Mouse (Mus musculus): ENCODE results near the gene Ets1. TPM values are rescaled to one million over a fixed set of nuclear protein-coding genes. Genes with fewer than 3 reads are reported as not detected.

Ets1 gene
- polyA plus RNA-seq, 1 experiment from 2014 or later: 18.1 TPM

DNA sequence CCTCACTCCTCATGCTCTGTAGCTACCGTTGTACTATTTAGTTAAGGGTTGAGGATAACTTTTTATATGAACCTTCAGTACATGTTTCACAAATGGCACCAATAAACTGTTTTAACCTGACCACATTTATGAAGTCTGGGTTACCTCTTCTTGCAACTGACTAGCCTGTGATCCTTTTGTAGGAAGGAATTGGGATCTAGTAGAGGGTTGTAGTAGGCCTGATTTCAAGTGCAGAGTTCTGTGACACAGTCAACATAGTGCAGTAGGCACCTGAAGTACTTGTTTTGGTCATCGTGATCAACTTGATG is 65.9 kb downstream of the Ets1 start:
- no peaks in the 10 kb centered on the region for H3K36me3 ChIP-seq (replicated peaks; ENCODE audit: insufficient read depth, low read length)
- TF ChIP-seq EP300 (IDR thresholded peaks at IDR 0.05; ENCODE audit: low read depth) (no peak), CTCF (IDR thresholded peaks at IDR 0.05; ENCODE audit: low read depth) (no peak)
- H3K4me1 ChIP-seq (ENCODE audit: insufficient read depth): peaks cover 14% of the 10 kb centered on the region
- WGBS (ENCODE audit: insufficient replicate concordance): 61% methylated on average over 2 of the region's 2 CpGs
- H3K9ac ChIP-seq (replicated peaks): no peak overlapping the region
- no peaks in the 10 kb centered on the region for H3K27me3 ChIP-seq (ENCODE audit: insufficient read depth, low read length)
- H3K4me2 ChIP-seq (ENCODE audit: low read depth, low read length): peak overlapping the region; percentile 45
- ATAC-seq (no peak), DNase-seq (no peak)
- H3K27ac ChIP-seq (ENCODE audit: low read depth): no peak overlapping the region
- no peak overlapping the region for H3K4me3 ChIP-seq (ENCODE audit: low read depth, low read length)
- no peaks in the 10 kb centered on the region for H3K9me3 ChIP-seq (ENCODE audit: low read length)

DNA sequence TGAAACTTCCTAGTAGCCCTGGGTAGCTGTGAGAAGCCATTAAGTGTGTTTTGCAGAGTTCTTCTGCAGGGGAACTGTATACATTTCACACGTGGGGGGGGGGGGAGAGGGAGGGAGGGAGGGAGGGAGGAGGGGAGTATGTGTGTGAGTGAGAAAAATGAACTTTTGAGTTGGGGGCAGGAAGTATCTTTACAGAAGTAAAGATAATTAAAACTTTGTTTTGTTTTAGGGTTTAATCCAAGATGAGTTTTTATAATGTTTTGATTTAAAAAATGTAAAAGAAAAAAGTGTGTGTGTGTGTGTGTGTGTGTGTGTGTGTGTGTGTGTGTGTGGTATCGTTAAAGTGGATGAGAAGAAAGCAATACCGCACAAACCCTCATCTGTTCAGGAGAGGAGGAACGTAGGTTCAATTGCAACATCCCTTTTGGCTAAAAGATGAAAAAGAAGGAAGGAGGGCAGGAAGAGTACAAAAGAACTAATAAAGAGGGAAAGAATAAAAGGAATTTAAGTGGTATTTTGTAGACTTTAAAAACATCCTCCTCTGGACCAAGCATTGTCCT is 66.9 kb downstream of the Ets1 start:
- Histone ChIP-seq H3K36me3 (replicated peaks; ENCODE audit: insufficient read depth, low read length) (no peaks in the 10 kb centered on the region), H3K4me2 (ENCODE audit: low read depth, low read length) (peak overlapping the region; percentile 45), H3K4me1 (ENCODE audit: insufficient read depth) (peaks cover 14% of the 10 kb centered on the region), H3K27ac (ENCODE audit: low read depth) (0 out of 2 replicates have a peak overlapping the region, but pooled peaks have one; percentile 29), H3K4me3 (ENCODE audit: low read depth, low read length) (no peak overlapping the region), H3K9me3 (ENCODE audit: low read length) (no peaks in the 10 kb centered on the region), H3K9ac (replicated peaks) (no peak overlapping the region), H3K27me3 (ENCODE audit: insufficient read depth, low read length) (no peaks in the 10 kb centered on the region)
- DNase-seq (no peak), ATAC-seq (no peak)
- 30% methylated on average over 4 of the region's 4 CpGs for WGBS (ENCODE audit: insufficient replicate concordance)
- TF ChIP-seq EP300 (IDR thresholded peaks at IDR 0.05; ENCODE audit: low read depth): no peak
- no peak for TF ChIP-seq CTCF (IDR thresholded peaks at IDR 0.05; ENCODE audit: low read depth)

DNA sequence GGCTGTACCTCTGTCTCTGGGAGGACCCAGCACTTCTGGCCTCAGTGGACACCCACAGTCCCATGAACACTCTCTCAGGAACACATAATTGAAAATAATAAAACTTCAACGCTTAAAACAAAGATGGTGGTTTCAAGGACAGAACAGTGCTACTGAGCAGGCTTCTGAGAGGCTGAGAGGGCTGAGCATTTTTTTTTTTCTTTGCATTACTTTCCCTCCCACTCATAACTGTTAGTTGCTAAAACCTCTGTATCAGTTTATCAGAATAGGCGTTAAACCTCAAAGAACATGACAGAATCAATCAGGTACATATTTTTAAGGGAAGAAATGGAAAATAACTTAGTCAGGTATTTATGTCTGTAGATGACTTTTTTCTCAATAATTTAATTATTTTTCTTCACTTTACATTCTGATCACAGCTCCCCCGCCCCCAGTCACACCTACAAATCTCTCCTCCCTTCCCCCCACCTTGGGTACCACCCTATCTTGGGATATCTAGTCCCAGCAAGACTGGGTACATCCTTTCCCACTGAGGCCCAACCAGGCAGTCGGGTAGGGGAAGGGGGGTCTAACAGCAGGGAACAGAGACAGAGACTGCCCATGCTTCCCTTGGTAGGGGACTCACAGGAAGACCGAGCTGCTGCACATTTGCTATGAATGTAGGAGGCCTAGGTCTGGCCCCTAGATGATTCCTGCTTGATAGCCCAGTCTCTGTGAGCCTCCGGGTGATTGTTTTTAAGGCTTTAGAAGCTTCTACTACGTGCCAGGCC is 68.1 kb downstream of the Ets1 start:
- no peak for ATAC-seq
- H3K27ac ChIP-seq (ENCODE audit: low read depth): no peak overlapping the region

DNA sequence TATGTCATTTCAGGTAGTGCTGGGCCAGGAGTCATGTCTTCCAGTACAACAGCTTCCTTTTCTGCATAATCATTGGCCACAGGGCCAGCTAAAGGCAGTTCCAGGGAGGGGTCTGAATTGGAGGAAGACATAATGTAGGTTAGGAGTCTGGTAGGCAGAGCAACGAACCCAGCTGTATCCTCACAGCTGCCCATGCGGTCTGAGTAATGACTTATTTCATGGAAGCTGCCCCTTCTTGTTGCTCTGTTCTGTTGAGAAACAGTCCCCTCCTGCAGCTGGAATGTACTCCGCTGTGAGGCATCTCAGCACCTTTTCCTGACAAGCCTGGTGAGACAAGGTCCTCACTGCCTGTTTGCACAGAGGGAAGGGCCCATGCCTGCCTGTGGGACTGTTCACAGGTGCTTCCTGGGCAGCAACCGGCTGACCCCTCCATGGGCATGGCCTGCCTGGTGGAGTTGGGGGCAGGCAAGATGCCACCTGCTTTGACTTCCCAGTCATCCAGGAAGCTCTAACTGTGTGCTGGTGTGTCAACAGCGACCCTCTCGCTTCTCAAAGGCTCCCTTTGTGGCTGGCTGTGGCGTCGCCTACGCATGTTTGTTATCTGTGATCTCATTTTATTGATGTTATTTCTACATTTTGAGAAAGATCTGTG is 69.9 kb downstream of the Ets1 start:
- Histone ChIP-seq H3K36me3 (replicated peaks; ENCODE audit: insufficient read depth, low read length) (no peaks in the 10 kb centered on the region; the same call in 1 of the 2 replicates), H3K4me1 (ENCODE audit: insufficient read depth) (peaks cover 32% of the 10 kb centered on the region), H3K9me3 (ENCODE audit: low read length) (no peaks in the 10 kb centered on the region), H3K9ac (replicated peaks) (no peak overlapping the region; the same call in 1 of the 2 replicates), H3K27ac (ENCODE audit: low read depth) (peak overlapping the region; percentile 32; the same call in 1 of the 2 replicates), H3K27me3 (ENCODE audit: insufficient read depth, low read length) (no peaks in the 10 kb centered on the region), H3K4me2 (ENCODE audit: low read depth, low read length) (no peak overlapping the region), H3K4me3 (ENCODE audit: low read depth, low read length) (no peak overlapping the region)
- WGBS (ENCODE audit: insufficient replicate concordance): 41% methylated on average over 9 of the region's 9 CpGs
- ATAC-seq (peak; percentile 62), DNase-seq (no peak)
- TF ChIP-seq EP300 (IDR thresholded peaks at IDR 0.05; ENCODE audit: low read depth): no peak
- TF ChIP-seq CTCF (IDR thresholded peaks at IDR 0.05; ENCODE audit: low read depth): no peak

More for the DNA sequence above, 68.1 kb downstream of the Ets1 start:
- no peaks in the 10 kb centered on the region for H3K27me3 ChIP-seq (ENCODE audit: insufficient read depth, low read length)
- H3K4me3 ChIP-seq (ENCODE audit: low read depth, low read length): no peak overlapping the region
- no peak for DNase-seq
- no peak overlapping the region for H3K9ac ChIP-seq (replicated peaks)
- no peak for TF ChIP-seq CTCF (IDR thresholded peaks at IDR 0.05; ENCODE audit: low read depth)
- TF ChIP-seq EP300 (IDR thresholded peaks at IDR 0.05; ENCODE audit: low read depth): no peak
- 56% methylated on average over 7 of the region's 7 CpGs for WGBS (ENCODE audit: insufficient replicate concordance)
- peaks cover 18% of the 10 kb centered on the region for H3K4me1 ChIP-seq (ENCODE audit: insufficient read depth)
- no peaks in the 10 kb centered on the region; the same call in 1 of the 2 replicates for H3K36me3 ChIP-seq (replicated peaks; ENCODE audit: insufficient read depth, low read length)
- H3K4me2 ChIP-seq (ENCODE audit: low read depth, low read length): peak overlapping the region; percentile 40; the same call in 1 of the 2 replicates
- H3K9me3 ChIP-seq (ENCODE audit: low read length): no peaks in the 10 kb centered on the region

DNA sequence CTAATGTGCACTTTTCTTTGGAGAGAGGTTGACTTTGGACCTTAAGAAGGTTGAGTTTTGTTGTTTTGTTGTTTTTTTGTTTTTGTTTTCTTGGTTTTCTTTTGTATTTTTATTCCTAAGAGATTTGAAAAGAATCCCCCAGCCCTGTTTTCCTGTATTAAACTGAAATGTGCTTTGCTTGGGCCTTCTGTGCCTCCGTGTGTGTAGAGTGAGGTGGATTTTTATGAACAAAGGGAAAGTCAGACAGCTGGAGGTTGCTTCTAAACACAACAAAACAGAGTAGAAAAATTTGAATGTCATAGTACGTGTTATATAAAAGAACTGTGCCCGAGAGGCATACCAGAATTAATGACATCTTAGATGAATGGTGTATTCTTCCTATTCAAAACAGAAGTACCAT is 71.4 kb downstream of the Ets1 start:
- ATAC-seq: no peak
- 58% methylated on average over 3 of the region's 3 CpGs for WGBS (ENCODE audit: insufficient replicate concordance)
- H3K9me3 ChIP-seq (ENCODE audit: low read length): no peaks in the 10 kb centered on the region

DNA sequence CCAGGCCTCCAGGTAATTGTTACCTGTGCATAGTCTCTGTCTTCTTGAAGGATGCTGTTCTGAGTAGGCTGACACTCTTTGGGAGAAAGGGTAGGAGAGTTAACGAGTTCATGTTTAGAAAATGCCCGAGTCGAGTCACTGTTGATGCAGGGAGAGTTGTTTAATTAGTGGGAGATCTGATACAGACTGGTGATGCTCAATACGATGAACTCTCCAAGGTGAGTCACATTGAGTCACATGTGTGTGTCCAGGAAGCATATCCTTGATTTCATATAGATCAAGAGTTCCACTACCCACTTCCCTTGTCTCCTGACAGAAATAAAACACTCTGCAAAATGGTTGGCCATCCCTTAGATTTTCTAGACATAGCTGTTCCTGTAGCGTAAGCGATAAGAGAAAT is 72.5 kb downstream of the Ets1 start:
- Histone ChIP-seq H3K36me3 (replicated peaks; ENCODE audit: insufficient read depth, low read length) (no peaks in the 10 kb centered on the region; the same call in 1 of the 2 replicates), H3K4me2 (ENCODE audit: low read depth, low read length) (no peak overlapping the region), H3K27ac (ENCODE audit: low read depth) (peak overlapping the region; percentile 39; the same call in 1 of the 2 replicates), H3K9ac (replicated peaks) (no peak overlapping the region), H3K4me3 (ENCODE audit: low read depth, low read length) (no peak overlapping the region), H3K4me1 (ENCODE audit: insufficient read depth) (peaks cover 40% of the 10 kb centered on the region), H3K27me3 (ENCODE audit: insufficient read depth, low read length) (no peaks in the 10 kb centered on the region), H3K9me3 (ENCODE audit: low read length) (no peaks in the 10 kb centered on the region)
- WGBS (ENCODE audit: insufficient replicate concordance): 77% methylated on average over 6 of the region's 6 CpGs
- ATAC-seq: no peak
- no peak for TF ChIP-seq CTCF (IDR thresholded peaks at IDR 0.05; ENCODE audit: low read depth)
- no peak for TF ChIP-seq EP300 (IDR thresholded peaks at IDR 0.05; ENCODE audit: low read depth)
- DNase-seq: no peak

More for the DNA sequence above, 71.4 kb downstream of the Ets1 start:
- no peak for DNase-seq
- no peaks in the 10 kb centered on the region; the same call in 1 of the 2 replicates for H3K36me3 ChIP-seq (replicated peaks; ENCODE audit: insufficient read depth, low read length)
- no peak overlapping the region for H3K4me3 ChIP-seq (ENCODE audit: low read depth, low read length)
- H3K27me3 ChIP-seq (ENCODE audit: insufficient read depth, low read length): no peaks in the 10 kb centered on the region
- peaks cover 35% of the 10 kb centered on the region for H3K4me1 ChIP-seq (ENCODE audit: insufficient read depth)
- TF ChIP-seq EP300 (IDR thresholded peaks at IDR 0.05; ENCODE audit: low read depth) (no peak), CTCF (IDR thresholded peaks at IDR 0.05; ENCODE audit: low read depth) (no peak)
- H3K9ac ChIP-seq (replicated peaks): no peak overlapping the region
- H3K4me2 ChIP-seq (ENCODE audit: low read depth, low read length): no peak overlapping the region
- no peak overlapping the region for H3K27ac ChIP-seq (ENCODE audit: low read depth)
